Mouse (Mus musculus) G1E (cell line): ENCODE data around the gene Fitm2. TPM values are rescaled to one million over a fixed set of nuclear protein-coding genes. Genes with fewer than 3 reads are reported as not detected.
A peak's percentile ranks its signal among the peaks of the same experiment; 100 is the strongest.

ENCODE experiments used
- ATAC-seq: 2 replicates; pipeline ENCODE4 v1.8.0; 2016; ENCODE audit warnings: mild to moderate bottlenecking; ENCODE audit not compliant: insufficient number of reproducible peaks, poor library complexity, low FRiP score, severe bottlenecking; ENCODE audit errors: extremely low read depth
- DNase-seq: peaks from one replicate; pipeline ENCODE4 v3.0.0; 2012; ENCODE audit warnings: low spot score
- H3K27me3 ChIP-seq: 2 replicates; pipeline ENCODE4 v1.6.1; 2012; ENCODE audit warnings: mild to moderate bottlenecking, low read length, inconsistent platforms; ENCODE audit not compliant: insufficient read depth
- H3K36me3 ChIP-seq: replicated peaks from 2 replicates; pipeline ENCODE3; 2012; ENCODE audit warnings: mild to moderate bottlenecking, inconsistent platforms
- H3K4me1 ChIP-seq: 2 replicates; pipeline ENCODE4 v1.6.1; 2012; ENCODE audit warnings: low read depth, low read length, inconsistent platforms, mixed read lengths; ENCODE audit not compliant: insufficient read depth
- H3K4me3 ChIP-seq: 2 replicates; pipeline ENCODE4 v1.5.1; 2012; ENCODE audit warnings: low read depth, mild to moderate bottlenecking, inconsistent platforms, low read length, moderate library complexity, mixed read lengths
- H3K9me3 ChIP-seq: replicated peaks from 2 replicates; pipeline ENCODE4 v1.6.1; 2012; ENCODE audit warnings: inconsistent platforms
- CTCF ChIP-seq: IDR thresholded peaks from 2 replicates; pipeline ENCODE4 v1.5.1; 2012; ENCODE audit warnings: low read depth, low read length, inconsistent platforms, mixed read lengths
- GATA1 ChIP-seq: IDR thresholded peaks from 2 replicates; pipeline ENCODE4 v1.6.1; 2012; ENCODE audit warnings: borderline replicate concordance, low read length, inconsistent platforms, mixed read lengths
- GATA2 ChIP-seq: IDR thresholded peaks from 2 replicates; pipeline ENCODE4 v1.6.1; 2012; ENCODE audit warnings: low read depth, low read length, inconsistent platforms, borderline replicate concordance
- POLR2AphosphoS5 ChIP-seq: IDR thresholded peaks from 2 replicates; pipeline ENCODE4 v1.6.1; 2012; ENCODE audit warnings: low read depth, low read length, inconsistent platforms; ENCODE audit not compliant: insufficient replicate concordance
- TAL1 ChIP-seq: conservative IDR thresholded peaks from 2 replicates; pipeline ENCODE4 v1.6.1; 2012; ENCODE audit warnings: low read depth, low read length, inconsistent platforms, mixed read lengths
- polyA plus RNA-seq: library from polyadenylated mRNA; stranded (reverse); fragments of >175 nt; gene quantifications from 2 replicates; pipeline ENCODE4 v1.2.3, GENCODE M21; 2012
- total RNA-seq, 2 experiments: library from RNA; stranded (forward) in 1 of 2; stranded (reverse) in 1 of 2; fragments of 200-1000 nt in 1 of 2; fragments of >200 nt in 1 of 2; fragmentation: Nextera tagmentation in 1 of 2; gene quantifications; 2 replicates each; pipeline ENCODE4 v1.2.3; 2014 to 2017

Fitm2 gene
- total and polyA plus RNA-seq, 3 experiments, result 4.0 to 6.8 (median 4.8) TPM

- ATAC-seq, result no peak
These were observed 49.4 kb downstream of the Fitm2 start for GRCm38 (mm10) chr2:163422895-163423660.

DNA sequence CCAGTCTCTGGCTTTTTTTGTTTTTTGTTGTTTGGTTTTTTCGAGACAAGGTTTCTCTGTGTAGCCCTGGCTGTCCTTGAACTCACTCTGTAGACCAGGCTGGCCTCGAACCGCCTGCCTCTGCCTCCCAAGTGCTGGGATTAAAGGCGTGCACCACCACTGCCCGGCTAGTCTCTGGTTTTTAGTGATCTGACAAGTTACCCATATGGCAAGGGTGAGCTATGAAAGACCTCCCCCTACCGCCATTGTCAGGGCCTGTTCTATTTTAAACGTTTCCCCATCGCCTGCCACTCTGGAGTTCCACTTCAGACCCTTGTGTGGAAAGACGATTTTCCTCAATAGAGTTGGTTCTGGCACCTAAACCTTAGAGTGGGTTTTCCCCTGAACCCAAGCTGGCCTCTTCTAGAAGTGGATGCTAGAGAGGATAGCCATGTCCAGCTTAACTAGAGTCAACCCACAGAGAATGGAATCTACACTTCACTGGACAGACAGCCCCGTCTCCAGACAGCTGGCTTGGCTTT lies 52.0 kb downstream of the Fitm2 start:
- peak; percentile 9 for DNase-seq
- peaks cover 39% of the 10 kb centered on the region for H3K36me3 ChIP-seq

More at GRCm38 (mm10) chr2:163422895-163423660, 49.4 kb downstream of the Fitm2 start:
- DNase-seq, result no peak
- H3K36me3 ChIP-seq, result peaks cover 31% of the 10 kb centered on the region
- peaks cover 14% of the 10 kb centered on the region for H3K4me1 ChIP-seq
- TF ChIP-seq GATA2 (no peak), POLR2AphosphoS5 (no peak), CTCF (no peak), TAL1 (no peak), GATA1 (no peak)
- no peaks in the 10 kb centered on the region for H3K9me3 ChIP-seq
- no peaks in the 10 kb centered on the region; the same call in 1 of the 2 replicates for H3K27me3 ChIP-seq
- H3K4me3 ChIP-seq, result no peak overlapping the region

GRCm38 (mm10) chr2:163419346-163420045 lies 52.9 kb downstream of the Fitm2 start:
- H3K27me3 ChIP-seq, result no peaks in the 10 kb centered on the region
- peaks cover 45% of the 10 kb centered on the region for H3K36me3 ChIP-seq
- H3K4me3 ChIP-seq, result peak overlapping the region; percentile 97
- TF ChIP-seq POLR2AphosphoS5 (no peak), GATA2 (no peak), GATA1 (no peak), CTCF (no peak), TAL1 (no peak)
- DNase-seq, result peak; percentile 89
- ATAC-seq, result peak; percentile 98
- H3K4me1 ChIP-seq, result peaks cover 28% of the 10 kb centered on the region
- H3K9me3 ChIP-seq, result no peaks in the 10 kb centered on the region

More for the DNA sequence above, 52.0 kb downstream of the Fitm2 start:
- H3K4me1 ChIP-seq, result peaks cover 28% of the 10 kb centered on the region
- no peak for ATAC-seq
- no peaks in the 10 kb centered on the region for H3K27me3 ChIP-seq
- H3K4me3 ChIP-seq, result peak overlapping the region; percentile 97
- no peaks in the 10 kb centered on the region for H3K9me3 ChIP-seq
- TF ChIP-seq GATA2 (no peak), GATA1 (no peak), TAL1 (no peak), POLR2AphosphoS5 (no peak), CTCF (no peak)

DNA sequence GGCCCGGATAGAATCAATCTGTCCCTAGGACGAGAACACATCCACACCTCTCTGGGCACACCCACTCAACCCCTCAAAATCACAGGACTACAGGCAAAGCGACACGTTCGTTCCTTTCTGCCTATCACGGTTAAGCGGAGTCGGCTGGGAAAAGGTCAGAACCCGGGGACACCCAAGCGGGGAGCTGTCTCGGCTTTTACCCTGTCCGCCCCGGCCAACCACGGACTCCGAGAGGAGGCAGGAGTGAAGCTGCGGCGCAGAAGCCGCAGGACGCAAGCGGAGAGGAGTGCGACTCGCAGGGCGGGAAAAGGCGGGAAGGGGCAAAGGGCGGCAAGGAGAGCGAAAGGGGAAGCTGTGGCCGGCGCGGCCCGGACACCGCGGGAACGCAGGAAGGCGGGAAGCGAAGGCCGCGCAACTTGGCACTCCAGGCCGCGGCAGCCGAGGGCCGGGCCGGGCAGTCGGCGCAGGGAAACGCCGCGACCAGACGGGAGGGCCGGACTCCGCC lies 53.5 kb downstream of the Fitm2 start:
- Histone ChIP-seq H3K27me3 (no peaks in the 10 kb centered on the region), H3K4me3 (peak overlapping the region; percentile 97), H3K36me3 (peaks cover 43% of the 10 kb centered on the region), H3K9me3 (no peaks in the 10 kb centered on the region), H3K4me1 (peaks cover 28% of the 10 kb centered on the region)
- TF ChIP-seq TAL1 (no peak), GATA2 (no peak), CTCF (no peak), POLR2AphosphoS5 (no peak), GATA1 (no peak)
- peak; percentile 48 for DNase-seq
- no peak for ATAC-seq

DNA sequence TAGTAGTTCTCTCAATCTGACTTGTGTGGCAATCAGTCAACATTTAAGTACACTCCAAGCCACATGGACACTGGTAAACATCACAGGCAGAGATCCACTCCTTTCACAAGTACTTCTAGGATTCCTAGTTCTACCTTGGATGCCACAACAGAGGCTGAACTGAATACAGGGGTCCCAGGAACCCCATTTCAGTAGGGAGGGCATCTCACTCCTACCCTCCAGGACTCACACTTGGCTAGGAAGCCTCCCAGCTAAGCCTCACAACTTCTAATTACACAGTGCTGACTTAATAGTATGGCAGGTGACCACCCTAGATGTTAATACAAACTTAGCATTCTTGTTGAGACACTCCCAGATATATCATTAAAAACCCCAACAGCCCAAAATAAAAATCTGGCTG lies 54.6 kb downstream of the Fitm2 start:
- Histone ChIP-seq H3K27me3 (no peaks in the 10 kb centered on the region), H3K4me1 (peaks cover 29% of the 10 kb centered on the region), H3K36me3 (peaks cover 41% of the 10 kb centered on the region), H3K9me3 (no peaks in the 10 kb centered on the region), H3K4me3 (peak overlapping the region; percentile 97)
- TF ChIP-seq GATA1, result no peak
- no peak for TF ChIP-seq CTCF
- TF ChIP-seq TAL1, result no peak
- TF ChIP-seq GATA2, result no peak
- TF ChIP-seq POLR2AphosphoS5, result no peak
- no peak for DNase-seq
- no peak for ATAC-seq
